In genomic region chr3:89437269-89437668, GRCm38 (mm10) we compare ENCODE assay signal across 8 mouse cellular contexts. TPM values are rescaled to one million over a fixed set of nuclear protein-coding genes. Genes with fewer than 3 reads are reported as not detected.
DNase-seq lines count a peak whose midpoint lies in the region; ATAC-seq and TF ChIP-seq lines count a peak whose summit lies in the region.

No protein-coding gene starts in this region.

- TF ChIP-seq POLR2A in CH12.LX (IDR thresholded peaks at IDR 0.05; ENCODE audit: low read depth, low read length), result no peak
- TF ChIP-seq POLR2A in embryonic fibroblast, embryonic 13.5 days (IDR thresholded peaks at IDR 0.05; ENCODE audit: low read depth, low read length), result no peak

- peaks cover 9 to 26% of the 10 kb centered on the region in 2 experiments for H3K4me1 ChIP-seq in CH12.LX (ENCODE audit: control insufficient read depth in 1 of 2, insufficient read depth in 2 of 2)
- no peaks in the 10 kb centered on the region for H3K4me1 ChIP-seq in embryonic fibroblast, embryonic 13.5 days (ENCODE audit: control insufficient read depth, insufficient read depth, low read length)
- no peaks in the 10 kb centered on the region for H3K4me1 ChIP-seq in intestine, postnatal 0 days (replicated peaks; ENCODE audit: control insufficient read depth, insufficient read depth, low read length)
- H3K4me1 ChIP-seq in stomach, embryonic 15.5 days, result peaks cover 12% of the 10 kb centered on the region; the same call in 1 of the 2 replicates

- intact Hi-C loops in gastrocnemius, postnatal 36 days (cut with DNase I), result loop anchor here (5.0 kb wide), 1 partner anchor 45 kb away; the partner anchor contains the start of gene Zbtb7b

- H3K27me3 ChIP-seq in CH12.LX (replicated peaks), result no peaks in the 10 kb centered on the region
- H3K27me3 ChIP-seq in intestine, postnatal 0 days (replicated peaks; ENCODE audit: control insufficient read depth, insufficient read depth, low read length), result no peaks in the 10 kb centered on the region
- H3K27me3 ChIP-seq in stomach, embryonic 15.5 days (replicated peaks), result no peaks in the 10 kb centered on the region

- peak; percentile 48 for DNase-seq in gastrocnemius, adult 18-20 months (ENCODE audit: low spot score)
- no peak for DNase-seq in gastrocnemius, postnatal 36 days
- DNase-seq in CH12.LX (ENCODE audit: extremely low read depth), result peak; percentile 63
- DNase-seq in lung, postnatal 36 days, result peak; percentile 68
- DNase-seq in frontal cortex, postnatal 25 days (ENCODE audit: low spot score in 2 of 2), result no peak

- TF ChIP-seq RAD21 in CH12.LX (IDR thresholded peaks at IDR 0.05; ENCODE audit: low read depth, low read length), result no peak

- peak overlapping the region; percentile 65 to 88 (median 77) for H3K4me3 ChIP-seq in CH12.LX (replicated peaks in 1 of 3; ENCODE audit: low read depth in 2 of 3, low read length in 2 of 3, poor library complexity in 1 of 3)
- H3K4me3 ChIP-seq in embryonic fibroblast, embryonic 13.5 days (ENCODE audit: insufficient read depth, low read length), result peak overlapping the region; percentile 62
- H3K4me3 ChIP-seq in intestine, postnatal 0 days (ENCODE audit: low read depth, low read length), result peak overlapping the region; percentile 52
- H3K4me3 ChIP-seq in stomach, embryonic 15.5 days (replicated peaks), result peak overlapping the region; percentile 52

- TF ChIP-seq CTCF in CH12.LX (conservative IDR thresholded peaks at IDR 0.05 in 1 of 2, IDR thresholded peaks at IDR 0.05 in 1 of 2; ENCODE audit: low read depth in 2 of 2, low read length in 2 of 2), result no peak
- no peak for TF ChIP-seq CTCF in embryonic fibroblast, embryonic 13.5 days (IDR thresholded peaks at IDR 0.05; ENCODE audit: borderline replicate concordance, insufficient read depth, low read length)
- TF ChIP-seq CTCF in intestine, postnatal 0 days (IDR thresholded peaks at IDR 0.05; ENCODE audit: low read depth), result no peak

- peaks cover 5% of the 10 kb centered on the region for H3K79me2 ChIP-seq in CH12.LX (replicated peaks; ENCODE audit: control insufficient read depth, extremely low read depth, insufficient read depth, poor library complexity, severe bottlenecking)

- WGBS in intestine, postnatal 0 days, result 25% methylated on average over 5 of the region's 5 CpGs
- WGBS in stomach, embryonic 15.5 days, result 23% methylated on average over 5 of the region's 5 CpGs

- 0 out of 2 replicates have a peak overlapping the region, but pooled peaks have one; percentile 53 for H3K27ac ChIP-seq in CH12.LX (ENCODE audit: insufficient read depth, low read depth)
- H3K27ac ChIP-seq in embryonic fibroblast, embryonic 13.5 days (ENCODE audit: insufficient read depth, low read length), result peak overlapping the region; percentile 33; the same call in 1 of the 2 replicates
- no peak overlapping the region for H3K27ac ChIP-seq in intestine, postnatal 0 days (ENCODE audit: low read depth, low read length)
- peak overlapping the region; percentile 70 for H3K27ac ChIP-seq in stomach, embryonic 15.5 days

- peak overlapping the region; percentile 96 for H3K4me2 ChIP-seq in CH12.LX (ENCODE audit: insufficient read depth, low read depth, poor library complexity, severe bottlenecking)
- H3K4me2 ChIP-seq in intestine, postnatal 0 days (replicated peaks; ENCODE audit: low read depth), result peak overlapping the region; percentile 77
- H3K4me2 ChIP-seq in stomach, embryonic 15.5 days, result peak overlapping the region; percentile 69

- in situ Hi-C loops in CH12.LX (cut with MboI; ENCODE audit: low pct_ligation_motif_present, low pct_unique_long_range_greater_than_20kb, low sequenced_read_pairs), result no loop called here

- peak overlapping the region; percentile 93 for H3K9ac ChIP-seq in CH12.LX (ENCODE audit: insufficient read depth, low read depth)
- H3K9ac ChIP-seq in intestine, postnatal 0 days (ENCODE audit: low read depth, low read length), result peak overlapping the region; percentile 53; the same call in 1 of the 2 replicates
- H3K9ac ChIP-seq in stomach, embryonic 15.5 days, result peak overlapping the region; percentile 40

- peak; percentile 26; the same call in 1 of the 2 replicates for ATAC-seq in intestine, postnatal 0 days
- ATAC-seq in stomach, embryonic 15.5 days (ENCODE audit: insufficient read depth, low FRiP score, low read depth), result no peak

- no peak for TF ChIP-seq EP300 in CH12.LX (IDR thresholded peaks at IDR 0.05; ENCODE audit: low read length)

- H3K9me3 ChIP-seq in CH12.LX (replicated peaks; ENCODE audit: low read length), result no peaks in the 10 kb centered on the region
- no peaks in the 10 kb centered on the region for H3K9me3 ChIP-seq in intestine, postnatal 0 days (ENCODE audit: control insufficient read depth)
- H3K9me3 ChIP-seq in stomach, embryonic 15.5 days, result no peaks in the 10 kb centered on the region

- dilution Hi-C loops in CH12.LX (cut with MboI; ENCODE audit: extremely low pct_ligation_motif_present, extremely low pct_unique_long_range_greater_than_20kb, low sequenced_read_pairs), result no loop called here

- peaks cover 35 to 68% of the 10 kb centered on the region in 2 experiments for H3K36me3 ChIP-seq in CH12.LX (replicated peaks in 1 of 2; ENCODE audit: control insufficient read depth in 1 of 2, insufficient read depth in 1 of 2, low read length in 1 of 2)
- H3K36me3 ChIP-seq in intestine, postnatal 0 days (ENCODE audit: control insufficient read depth, insufficient read depth), result peaks cover 33% of the 10 kb centered on the region
- H3K36me3 ChIP-seq in stomach, embryonic 15.5 days, result peaks cover 20% of the 10 kb centered on the region

TF ChIP-seq in CH12.LX, 34 proteins besides CTCF, POLR2A, EP300 and RAD21 (continues in another document):
- TF ChIP-seq TCF12 (IDR thresholded peaks at IDR 0.05; ENCODE audit: low read depth, low read length), result no peak
- TF ChIP-seq USF2 (conservative IDR thresholded peaks at IDR 0.05; ENCODE audit: low read depth, low read length), result no peak
- no peak for TF ChIP-seq SMC3 (IDR thresholded peaks at IDR 0.05; ENCODE audit: low read depth, low read length)
- no peak for TF ChIP-seq E2F4 (IDR thresholded peaks at IDR 0.05; ENCODE audit: insufficient replicate concordance, low read depth, low read length)
- no peak for TF ChIP-seq ETS1 (conservative IDR thresholded peaks at IDR 0.05; ENCODE audit: low read depth, low read length)
- no peak for TF ChIP-seq CHD1 (IDR thresholded peaks at IDR 0.05; ENCODE audit: low read depth, low read length)
- no peak for TF ChIP-seq POLR2AphosphoS2 (IDR thresholded peaks at IDR 0.05; ENCODE audit: low read depth, low read length)
- no peak for TF ChIP-seq MYC (IDR thresholded peaks at IDR 0.05; ENCODE audit: low read depth, low read length)

RNA-seq across cellular contexts. Expression of gene Pbxip1, which starts 0.8 kb away (rescaled TPM):
- total RNA-seq in gastrocnemius, adult 18-20 months (2021), result 100 to 1,000 TPM; 226 to 236 TPM
- total RNA-seq in gastrocnemius, postnatal 36 days (2021), result 100 to 1,000 TPM; 190 to 193 TPM
- total RNA-seq in CH12.LX (2012; rRNA removed), result 16.3 and 18.4 TPM in 2 replicates
- total RNA-seq in CH12.LX (2014; rRNA removed), result 14.1 and 14.6 TPM in 2 replicates
- 17.3 and 17.6 TPM in 2 replicates for polyA plus RNA-seq in CH12.LX (2012; ENCODE audit: insufficient read length, low read depth)
- 90.9 and 91.6 TPM in 2 replicates for polyA plus RNA-seq in embryonic fibroblast, embryonic 13.5 days (2011; ENCODE audit: insufficient read length, low read depth, missing spikeins)
- 52.2 and 55.8 TPM in 2 replicates for polyA plus RNA-seq in intestine, postnatal 0 days (2015; fragmentation: Nextera tagmentation; extraction: Ambion mirVana)
- 39.9 and 40.1 TPM in 2 replicates for polyA plus RNA-seq in stomach, embryonic 15.5 days (2015; fragmentation: Nextera tagmentation; extraction: Ambion mirVana)

RNA-seq across cellular contexts. Expression of gene Pygo2, which starts 7.3 kb away (rescaled TPM):
- 10 to 100 TPM in 1 of 2 experiments, 1 to 10 TPM in 1; 7.8 to 11.6 TPM for total RNA-seq in gastrocnemius, adult 18-20 months (2021)
- total RNA-seq in gastrocnemius, postnatal 36 days (2021), result 10 to 100 TPM in 1 of 2 experiments, 1 to 10 TPM in 1; 8.4 to 11.2 TPM
- 40.2 and 40.8 TPM in 2 replicates for total RNA-seq in CH12.LX (2012; rRNA removed)
- total RNA-seq in CH12.LX (2014; rRNA removed), result 21.5 and 21.9 TPM in 2 replicates
- polyA plus RNA-seq in CH12.LX (2012; ENCODE audit: insufficient read length, low read depth), result 29.7 and 31.7 TPM in 2 replicates
- polyA plus RNA-seq in embryonic fibroblast, embryonic 13.5 days (2011; ENCODE audit: insufficient read length, low read depth, missing spikeins), result 42.4 and 45.2 TPM in 2 replicates
- polyA plus RNA-seq in intestine, postnatal 0 days (2015; fragmentation: Nextera tagmentation; extraction: Ambion mirVana), result 17.1 and 17.5 TPM in 2 replicates
- 35.1 and 37.1 TPM in 2 replicates for polyA plus RNA-seq in stomach, embryonic 15.5 days (2015; fragmentation: Nextera tagmentation; extraction: Ambion mirVana)

RNA-seq across cellular contexts. Expression of gene Pmvk, which starts 17.1 kb away (rescaled TPM):
- total RNA-seq in gastrocnemius, adult 18-20 months (2021), result 1 to 10 TPM; 8.7 to 9.2 TPM
- total RNA-seq in gastrocnemius, postnatal 36 days (2021), result 1 to 10 TPM; 6.3 to 6.6 TPM
- total RNA-seq in CH12.LX (2012; rRNA removed) (42.1 and 50.5 TPM in 2 replicates), CH12.LX (2014; rRNA removed) (64.0 and 69.3 TPM in 2 replicates)
- 42.0 and 47.1 TPM in 2 replicates for polyA plus RNA-seq in CH12.LX (2012; ENCODE audit: insufficient read length, low read depth)
- 16.3 and 21.0 TPM in 2 replicates for polyA plus RNA-seq in embryonic fibroblast, embryonic 13.5 days (2011; ENCODE audit: insufficient read length, low read depth, missing spikeins)
- 27.7 and 28.4 TPM in 2 replicates for polyA plus RNA-seq in intestine, postnatal 0 days (2015; fragmentation: Nextera tagmentation; extraction: Ambion mirVana)
- polyA plus RNA-seq in stomach, embryonic 15.5 days (2015; fragmentation: Nextera tagmentation; extraction: Ambion mirVana), result 55.3 and 60.1 TPM in 2 replicates

RNA-seq across cellular contexts. Expression of gene Shc1, which starts 19.0 kb away (rescaled TPM):
- 10 to 100 TPM; 14.7 to 19.1 TPM for total RNA-seq in gastrocnemius, adult 18-20 months (2021)
- total RNA-seq in gastrocnemius, postnatal 36 days (2021), result 10 to 100 TPM; 20.2 TPM
- total RNA-seq in CH12.LX (2012; rRNA removed) (23.1 and 24.2 TPM in 2 replicates), CH12.LX (2014; rRNA removed) (40.2 and 40.6 TPM in 2 replicates)
- 32.1 and 32.3 TPM in 2 replicates for polyA plus RNA-seq in CH12.LX (2012; ENCODE audit: insufficient read length, low read depth)
- polyA plus RNA-seq in embryonic fibroblast, embryonic 13.5 days (2011; ENCODE audit: insufficient read length, low read depth, missing spikeins), result 224 and 227 TPM in 2 replicates
- polyA plus RNA-seq in intestine, postnatal 0 days (2015; fragmentation: Nextera tagmentation; extraction: Ambion mirVana), result 43.4 and 48.6 TPM in 2 replicates
- polyA plus RNA-seq in stomach, embryonic 15.5 days (2015; fragmentation: Nextera tagmentation; extraction: Ambion mirVana), result 84.6 and 103 TPM in 2 replicates

RNA-seq across cellular contexts. Expression of gene Cks1b, which starts 19.1 kb away (rescaled TPM):
- total RNA-seq in gastrocnemius, adult 18-20 months (2021), result 1 to 10 TPM; 2.2 to 2.7 TPM
- 1 to 10 TPM; 3.4 to 4.8 TPM for total RNA-seq in gastrocnemius, postnatal 36 days (2021)
- total RNA-seq in CH12.LX (2012; rRNA removed) (173 and 195 TPM in 2 replicates), CH12.LX (2014; rRNA removed) (224 and 268 TPM in 2 replicates)
- 200 and 270 TPM in 2 replicates for polyA plus RNA-seq in CH12.LX (2012; ENCODE audit: insufficient read length, low read depth)
- 142 and 174 TPM in 2 replicates for polyA plus RNA-seq in embryonic fibroblast, embryonic 13.5 days (2011; ENCODE audit: insufficient read length, low read depth, missing spikeins)
- polyA plus RNA-seq in intestine, postnatal 0 days (2015; fragmentation: Nextera tagmentation; extraction: Ambion mirVana), result 106 and 118 TPM in 2 replicates
- 409 and 450 TPM in 2 replicates for polyA plus RNA-seq in stomach, embryonic 15.5 days (2015; fragmentation: Nextera tagmentation; extraction: Ambion mirVana)

Comparison
In these comparisons a context has a peak if more than half of its experiments do, and no peak if none do; other contexts are left out.
1. DNase-seq: peak in gastrocnemius, adult 18-20 months (single experiment), CH12.LX (single experiment) and lung, postnatal 36 days (single experiment); none in gastrocnemius, postnatal 36 days (0 of 2) and frontal cortex, postnatal 25 days (0 of 2).
2. H3K9ac ChIP-seq: peak in every context shown above with its lines; median percentile 93 in CH12.LX; 53 in intestine, postnatal 0 days; 40 in stomach, embryonic 15.5 days.
3. Peak in every context shown above with its lines, with median percentiles within 50 percentile points of each other: H3K4me2 ChIP-seq and H3K4me3 ChIP-seq.